Mouse (Mus musculus) kidney, embryonic 14.5 days (tissue): Measurements from ENCODE around the gene Fbxo9. TPM values are rescaled to one million over a fixed set of nuclear protein-coding genes. Genes with fewer than 3 reads are reported as not detected.

ENCODE experiments used
- ATAC-seq: fragments of 200-750 bp; cut with Nextera tagmentation; 2 replicates; pipeline ENCODE4 v1.8.0; 2017; ENCODE audit warnings: moderate number of reproducible peaks, mild to moderate bottlenecking, moderate TSS enrichment, moderate library complexity; ENCODE audit not compliant: low FRiP score, low TSS enrichment
- H3K27ac ChIP-seq: fragments of 300-500 bp; sonication (generic); 2 replicates; pipeline ENCODE4 v1.5.1; 2014; ENCODE audit warnings: low read depth, mild to moderate bottlenecking, low read length, moderate library complexity, mixed read lengths
- H3K27me3 ChIP-seq: fragments of 300-500 bp; sonication (generic); 2 replicates; pipeline ENCODE4 v1.6.1; 2014; ENCODE audit warnings: mild to moderate bottlenecking, low read length; ENCODE audit not compliant: control insufficient read depth, insufficient read depth
- H3K36me3 ChIP-seq: fragments of 300-500 bp; sonication (generic); 2 replicates; pipeline ENCODE4 v1.6.1; 2014; ENCODE audit warnings: low read length, mixed read lengths; ENCODE audit not compliant: control insufficient read depth, insufficient read depth
- H3K4me1 ChIP-seq: fragments of 300-500 bp; sonication (generic); 2 replicates; pipeline ENCODE4 v1.6.1; 2014; ENCODE audit warnings: low read length, mixed read lengths; ENCODE audit not compliant: control insufficient read depth, insufficient read depth
- H3K4me2 ChIP-seq: fragments of 300-500 bp; sonication (generic); replicated peaks from 2 replicates; pipeline ENCODE4 v1.6.1; 2014; ENCODE audit warnings: low read depth, mild to moderate bottlenecking, low read length
- H3K4me3 ChIP-seq: fragments of 300-500 bp; sonication (generic); 2 replicates; pipeline ENCODE4 v1.5.1; 2014; ENCODE audit warnings: mild to moderate bottlenecking, low read length
- H3K9ac ChIP-seq: fragments of 300-500 bp; sonication (generic); 2 replicates; pipeline ENCODE4 v1.6.1; 2014; ENCODE audit warnings: low read depth, mild to moderate bottlenecking, low read length, moderate library complexity
- H3K9me3 ChIP-seq: fragments of 300-500 bp; sonication (generic); 2 replicates; pipeline ENCODE4 v1.6.1; 2016; ENCODE audit warnings: low read length; ENCODE audit not compliant: control insufficient read depth
- WGBS: fragments of 180-500 bp; shearing (Covaris S2); extraction: QIAGEN DNeasy Blood & Tissue Kit; methylation state at CpG from one replicate; pipeline ENCODE4 v1.1.7; 2014; 5-methylcytosine and 5-hydroxymethylcytosine counted together
- polyA plus RNA-seq: library from polyadenylated mRNA; unstranded; fragments of >200 nt; fragmentation: Nextera tagmentation; extraction: Ambion mirVana; gene quantifications from 2 replicates; pipeline ENCODE4 v1.2.1, GENCODE M21; 2014

Fbxo9 gene
- polyA plus RNA-seq, 1 experiment from 2014 or later = 43.9 TPM

- H3K4me3 ChIP-seq = no peak overlapping the region
- no peak overlapping the region for H3K4me2 ChIP-seq
- WGBS = 90% methylated on average over 4 of the region's 4 CpGs
- H3K9ac ChIP-seq = no peak overlapping the region
- H3K9me3 ChIP-seq = no peaks in the 10 kb centered on the region
- ATAC-seq = no peak
- H3K27ac ChIP-seq = no peak overlapping the region
- H3K4me1 ChIP-seq = no peaks in the 10 kb centered on the region
- H3K27me3 ChIP-seq = no peaks in the 10 kb centered on the region
- H3K36me3 ChIP-seq = no peaks in the 10 kb centered on the region
Measured at GRCm38 (mm10) chr9:78071626-78072025, 37.2 kb downstream of the Fbxo9 start.

DNA sequence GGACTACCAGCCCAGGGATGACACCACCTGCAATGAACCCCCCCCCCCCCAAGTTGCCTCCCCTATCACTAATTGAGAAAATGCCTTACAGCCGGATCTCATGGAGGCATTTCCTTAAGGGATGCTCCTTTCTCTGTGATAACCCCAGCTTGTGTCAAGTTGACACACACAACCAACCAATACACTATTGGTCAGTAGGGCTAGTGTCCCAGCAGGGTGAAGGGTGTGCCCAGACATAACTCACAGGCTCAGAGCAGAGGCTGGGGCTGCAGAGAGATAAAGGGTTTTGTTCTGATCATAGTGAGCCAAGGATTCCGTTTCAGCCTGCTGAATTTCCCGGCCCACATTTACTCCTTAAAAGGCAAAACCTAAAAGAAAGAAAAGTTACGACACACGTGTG, 38.4 kb downstream of the Fbxo9 start:
- no peak for ATAC-seq
- H3K9me3 ChIP-seq = no peaks in the 10 kb centered on the region
- no peak overlapping the region for H3K4me2 ChIP-seq
- H3K9ac ChIP-seq = no peak overlapping the region
- H3K36me3 ChIP-seq = no peaks in the 10 kb centered on the region
- no peaks in the 10 kb centered on the region for H3K27me3 ChIP-seq
- no peak overlapping the region for H3K4me3 ChIP-seq
- 71% methylated on average over 5 of the region's 5 CpGs for WGBS
- H3K4me1 ChIP-seq = no peaks in the 10 kb centered on the region
- H3K27ac ChIP-seq = no peak overlapping the region

DNA sequence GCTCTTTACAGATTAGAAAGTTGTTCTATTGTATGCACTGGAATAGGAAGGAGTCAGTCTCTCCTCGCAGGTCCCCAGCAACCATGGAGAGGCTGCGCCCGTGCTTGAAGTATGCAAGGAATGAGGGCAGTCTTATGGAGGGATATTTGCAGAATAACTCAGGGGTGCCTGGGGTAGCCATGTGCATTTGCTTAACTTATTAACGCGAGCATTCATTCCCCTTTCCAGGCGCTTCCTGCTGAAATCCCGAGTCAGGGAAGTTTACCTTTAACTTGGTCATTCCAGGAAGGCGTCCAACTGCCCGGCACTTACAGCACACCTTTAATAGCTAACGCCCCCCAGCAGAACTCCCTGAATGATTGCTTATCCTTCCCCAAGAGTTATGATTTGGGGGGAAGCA, 44.7 kb downstream of the Fbxo9 start:
- no peak overlapping the region for H3K27ac ChIP-seq
- H3K9ac ChIP-seq = no peak overlapping the region
- H3K27me3 ChIP-seq = no peaks in the 10 kb centered on the region
- no peak overlapping the region for H3K4me3 ChIP-seq
- 65% methylated on average over 10 of the region's 10 CpGs for WGBS
- no peaks in the 10 kb centered on the region for H3K4me1 ChIP-seq
- H3K4me2 ChIP-seq = no peak overlapping the region
- ATAC-seq = no peak; the same call in 1 of the 2 replicates
- H3K36me3 ChIP-seq = no peaks in the 10 kb centered on the region
- no peaks in the 10 kb centered on the region for H3K9me3 ChIP-seq

- 89% methylated on average over 9 of the region's 9 CpGs for WGBS
- H3K36me3 ChIP-seq = no peaks in the 10 kb centered on the region
- ATAC-seq = no peak
- no peaks in the 10 kb centered on the region for H3K4me1 ChIP-seq
- no peak overlapping the region for H3K27ac ChIP-seq
- H3K9ac ChIP-seq = no peak overlapping the region
- no peaks in the 10 kb centered on the region for H3K27me3 ChIP-seq
- H3K4me2 ChIP-seq = no peak overlapping the region
- no peaks in the 10 kb centered on the region for H3K9me3 ChIP-seq
- no peak overlapping the region for H3K4me3 ChIP-seq
Measured at GRCm38 (mm10) chr9:78062392-78062791, 46.5 kb downstream of the Fbxo9 start.

GRCm38 (mm10) chr9:78059525-78060120, 49.2 kb downstream of the Fbxo9 start:
- H3K27me3 ChIP-seq = no peaks in the 10 kb centered on the region
- H3K9me3 ChIP-seq = no peaks in the 10 kb centered on the region
- no peak overlapping the region for H3K4me3 ChIP-seq
- H3K4me1 ChIP-seq = no peaks in the 10 kb centered on the region
- no peaks in the 10 kb centered on the region for H3K36me3 ChIP-seq
- peak; percentile 35; the same call in 1 of the 2 replicates for ATAC-seq
- H3K4me2 ChIP-seq = no peak overlapping the region
- no peak overlapping the region for H3K9ac ChIP-seq
- WGBS = 68% methylated on average over 16 of the region's 16 CpGs
- H3K27ac ChIP-seq = no peak overlapping the region; the same call in 1 of the 2 replicates

- no peak for ATAC-seq
- H3K4me3 ChIP-seq = no peak overlapping the region
- H3K27ac ChIP-seq = no peak overlapping the region
- no peaks in the 10 kb centered on the region for H3K9me3 ChIP-seq
- no peak overlapping the region for H3K4me2 ChIP-seq
- 76% methylated on average over 3 of the region's 3 CpGs for WGBS
- no peak overlapping the region for H3K9ac ChIP-seq
- H3K36me3 ChIP-seq = no peaks in the 10 kb centered on the region
- no peaks in the 10 kb centered on the region for H3K27me3 ChIP-seq
- H3K4me1 ChIP-seq = no peaks in the 10 kb centered on the region
Measured at GRCm38 (mm10) chr9:78054298-78054697, 54.6 kb downstream of the Fbxo9 start.

DNA sequence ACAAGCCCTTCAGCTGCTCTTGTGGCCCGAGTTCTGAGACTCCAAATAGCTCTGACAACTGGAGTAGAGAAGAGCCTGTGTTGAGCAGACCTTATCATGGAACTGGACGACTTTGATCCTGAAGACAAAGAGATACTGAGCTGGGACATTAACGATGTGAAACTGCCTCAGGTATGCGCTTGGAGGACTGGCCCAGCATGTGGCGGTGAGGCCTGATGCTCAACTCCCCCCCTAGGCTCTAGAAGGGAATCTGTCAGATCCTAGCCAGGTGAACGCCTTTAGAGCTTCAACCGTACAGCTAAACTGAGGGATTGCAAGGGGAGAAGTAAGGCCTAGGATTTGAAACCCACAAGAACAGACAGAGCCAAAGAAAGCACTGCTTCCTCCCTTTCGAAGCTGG, 55.0 kb downstream of the Fbxo9 start:
- Histone ChIP-seq H3K9me3 (no peaks in the 10 kb centered on the region), H3K27me3 (no peaks in the 10 kb centered on the region), H3K4me2 (no peak overlapping the region), H3K4me1 (no peaks in the 10 kb centered on the region), H3K27ac (no peak overlapping the region), H3K36me3 (no peaks in the 10 kb centered on the region), H3K9ac (no peak overlapping the region), H3K4me3 (no peak overlapping the region)
- no peak for ATAC-seq
- WGBS = 73% methylated on average over 8 of the region's 8 CpGs

GRCm38 (mm10) chr9:78051677-78052076, 57.2 kb downstream of the Fbxo9 start, which contains the start of gene Gcm1:
Gene Gcm1, plus strand, starts transcription at chr9:78051924.
- no peak within 1 kb of the TSS for H3K9ac ChIP-seq
- H3K9me3 ChIP-seq = no peaks in the 10 kb centered on the region
- no peak within 1 kb of the TSS for H3K4me2 ChIP-seq
- no peaks in the 10 kb centered on the region for H3K4me1 ChIP-seq
- WGBS = 35% methylated on average over 3 of the region's 3 CpGs
- H3K27me3 ChIP-seq = no peaks in the 10 kb centered on the region
- H3K4me3 ChIP-seq = no peak within 1 kb of the TSS
- peak; percentile 49; the same call in 1 of the 2 replicates for ATAC-seq
- no peak within 1 kb of the TSS for H3K27ac ChIP-seq
- no peaks in the 10 kb centered on the region for H3K36me3 ChIP-seq

GRCm38 (mm10) chr9:78050452-78050970, 58.4 kb downstream of the Fbxo9 start:
- H3K9me3 ChIP-seq = no peaks in the 10 kb centered on the region
- H3K27ac ChIP-seq = no peak overlapping the region
- no peak overlapping the region for H3K4me3 ChIP-seq
- 53% methylated on average over 5 of the region's 5 CpGs for WGBS
- H3K4me2 ChIP-seq = no peak overlapping the region
- H3K27me3 ChIP-seq = no peaks in the 10 kb centered on the region
- no peaks in the 10 kb centered on the region for H3K4me1 ChIP-seq
- ATAC-seq = no peak
- no peaks in the 10 kb centered on the region for H3K36me3 ChIP-seq
- H3K9ac ChIP-seq = no peak overlapping the region
